Mouse (Mus musculus) liver, postnatal 0 days (tissue): ENCODE measurements at regions not wholly inside any gene's neighbourhood (a gene's known extent, or its start where the extent isn't known, plus 50 kb on each side); places are given as distances from the start of the nearest gene placed in this dataset.

Source experiments
- CTCF ChIP-seq: sonication (generic); IDR thresholded peaks from 2 replicates; pipeline ENCODE4 v1.5.1; 2016; ENCODE audit warnings: antibody characterized with exemption, low read depth
- EP300 ChIP-seq: IDR thresholded peaks from 2 replicates; pipeline ENCODE4 v1.6.1; 2016; ENCODE audit warnings: antibody characterized with exemption, low read depth, mild to moderate bottlenecking

- no peak for TF ChIP-seq EP300
- TF ChIP-seq CTCF = no peak
These were observed 122.3 kb upstream of the 9630041A04Rik start for GRCm38 (mm10) chr9:101739322-101739721.
